Mouse (Mus musculus) heart, embryonic 15.5 days (tissue): ENCODE results near the gene Spa17. TPM values are rescaled to one million over a fixed set of nuclear protein-coding genes. Genes with fewer than 3 reads are reported as not detected.

Experiments used
- ATAC-seq: fragments of 200-750 bp; cut with Nextera tagmentation; replicated peaks from 2 replicates; pipeline ENCODE4 v1.8.0; 2017; ENCODE audit warnings: low read depth, moderate TSS enrichment; ENCODE audit not compliant: insufficient number of reproducible peaks, insufficient read depth, low FRiP score
- H3K27ac ChIP-seq: fragments of 300-500 bp; sonication (generic); 2 replicates; pipeline ENCODE4 v1.5.1; 2015; ENCODE audit warnings: mild to moderate bottlenecking, inconsistent platforms
- H3K27me3 ChIP-seq: fragments of 300-500 bp; sonication (generic); 2 replicates; pipeline ENCODE4 v1.6.1; 2015; ENCODE audit warnings: inconsistent platforms
- H3K36me3 ChIP-seq: fragments of 300-500 bp; sonication (generic); 2 replicates; pipeline ENCODE4 v1.6.1; 2015; ENCODE audit warnings: mild to moderate bottlenecking, inconsistent platforms
- H3K4me1 ChIP-seq: fragments of 300-500 bp; sonication (generic); replicated peaks from 2 replicates; pipeline ENCODE4 v1.6.1; 2015; ENCODE audit warnings: inconsistent platforms
- H3K4me2 ChIP-seq: fragments of 300-500 bp; sonication (generic); 2 replicates; pipeline ENCODE4 v1.6.1; 2015; ENCODE audit warnings: inconsistent platforms, mild to moderate bottlenecking, moderate library complexity
- H3K4me3 ChIP-seq: fragments of 300-500 bp; sonication (generic); 2 replicates; pipeline ENCODE4 v1.5.1; 2015; ENCODE audit warnings: mild to moderate bottlenecking, inconsistent platforms
- H3K9ac ChIP-seq: fragments of 300-500 bp; sonication (generic); 2 replicates; pipeline ENCODE4 v1.6.1; 2015; ENCODE audit warnings: mild to moderate bottlenecking, inconsistent platforms
- H3K9me3 ChIP-seq: fragments of 300-500 bp; sonication (generic); replicated peaks from 2 replicates; pipeline ENCODE4 v1.6.1; 2016; ENCODE audit warnings: inconsistent platforms
- WGBS: fragments of 180-500 bp; shearing (Covaris S2); methylation state at CpG from one replicate; pipeline ENCODE4 v1.1.7; 2015; ENCODE audit warnings: mixed read lengths; 5-methylcytosine and 5-hydroxymethylcytosine counted together
- polyA plus RNA-seq: library from polyadenylated mRNA; unstranded; fragments of >200 nt; fragmentation: Nextera tagmentation; extraction: Ambion mirVana; gene quantifications from 2 replicates; pipeline ENCODE4 v1.2.1, GENCODE M21; 2015

Gene Spa17
- polyA plus RNA-seq, 1 experiment from 2014 or later, result 9.3 TPM

GRCm38 (mm10) chr9:37590381-37590780 lies 23.1 kb downstream of the Spa17 start:
- 72% methylated on average over 4 of the region's 4 CpGs for WGBS
- Histone ChIP-seq H3K4me1 (no peaks in the 10 kb centered on the region), H3K9ac (no peak overlapping the region), H3K36me3 (no peaks in the 10 kb centered on the region), H3K4me2 (no peak overlapping the region), H3K4me3 (no peak overlapping the region), H3K27me3 (no peaks in the 10 kb centered on the region), H3K9me3 (no peaks in the 10 kb centered on the region), H3K27ac (no peak overlapping the region)
- ATAC-seq, result no peak

GRCm38 (mm10) chr9:37586718-37587117 lies 26.8 kb downstream of the Spa17 start:
- Histone ChIP-seq H3K9ac (no peak overlapping the region), H3K27ac (no peak overlapping the region), H3K27me3 (no peaks in the 10 kb centered on the region), H3K9me3 (no peaks in the 10 kb centered on the region), H3K36me3 (no peaks in the 10 kb centered on the region), H3K4me1 (no peaks in the 10 kb centered on the region), H3K4me2 (no peak overlapping the region), H3K4me3 (no peak overlapping the region)
- 77% methylated on average over 4 of the region's 4 CpGs for WGBS
- ATAC-seq, result no peak

- Histone ChIP-seq H3K4me2 (no peak overlapping the region), H3K4me1 (no peaks in the 10 kb centered on the region), H3K36me3 (no peaks in the 10 kb centered on the region), H3K27ac (no peak overlapping the region), H3K9ac (no peak overlapping the region), H3K4me3 (no peak overlapping the region), H3K27me3 (no peaks in the 10 kb centered on the region), H3K9me3 (no peaks in the 10 kb centered on the region)
- ATAC-seq, result no peak
- WGBS, result 83% methylated on average over 5 of the region's 5 CpGs
These were observed 29.9 kb downstream of the Spa17 start for GRCm38 (mm10) chr9:37583594-37583993.

- 27% methylated on average over 14 of the region's 14 CpGs for WGBS
- no peak for ATAC-seq
- H3K27ac ChIP-seq, result no peak overlapping the region
- H3K9ac ChIP-seq, result no peak overlapping the region
- H3K9me3 ChIP-seq, result no peaks in the 10 kb centered on the region
- H3K36me3 ChIP-seq, result no peaks in the 10 kb centered on the region
- peak overlapping the region; percentile 40 for H3K4me2 ChIP-seq
- no peak overlapping the region for H3K4me3 ChIP-seq
- H3K27me3 ChIP-seq, result no peaks in the 10 kb centered on the region
- peaks cover 8% of the 10 kb centered on the region; the same call in 1 of the 2 replicates for H3K4me1 ChIP-seq
These were observed 37.0 kb downstream of the Spa17 start for GRCm38 (mm10) chr9:37576436-37576930.

GRCm38 (mm10) chr9:37572204-37572876 lies 41.2 kb downstream of the Spa17 start:
- H3K4me3 ChIP-seq, result no peak overlapping the region
- no peaks in the 10 kb centered on the region for H3K27me3 ChIP-seq
- 24% methylated on average over 3 of the region's 3 CpGs for WGBS
- H3K9me3 ChIP-seq, result no peaks in the 10 kb centered on the region
- H3K36me3 ChIP-seq, result no peaks in the 10 kb centered on the region
- H3K4me1 ChIP-seq, result peaks cover 22% of the 10 kb centered on the region
- ATAC-seq, result no peak
- H3K27ac ChIP-seq, result no peak overlapping the region
- no peak overlapping the region for H3K9ac ChIP-seq
- no peak overlapping the region for H3K4me2 ChIP-seq

- WGBS, result 55% methylated on average over 2 of the region's 2 CpGs
- Histone ChIP-seq H3K27ac (no peak overlapping the region), H3K36me3 (no peaks in the 10 kb centered on the region), H3K9me3 (no peaks in the 10 kb centered on the region), H3K4me1 (peaks cover 19% of the 10 kb centered on the region), H3K9ac (no peak overlapping the region), H3K4me3 (no peak overlapping the region), H3K27me3 (no peaks in the 10 kb centered on the region), H3K4me2 (no peak overlapping the region)
- no peak for ATAC-seq
These were observed 44.2 kb downstream of the Spa17 start for GRCm38 (mm10) chr9:37569231-37569835.

- Histone ChIP-seq H3K9ac (no peak overlapping the region), H3K4me3 (no peak overlapping the region), H3K4me2 (peak overlapping the region; percentile 52), H3K27ac (0 out of 2 replicates have a peak overlapping the region, but pooled peaks have one; percentile 20), H3K4me1 (peaks cover 19% of the 10 kb centered on the region), H3K36me3 (no peaks in the 10 kb centered on the region), H3K9me3 (no peaks in the 10 kb centered on the region), H3K27me3 (no peaks in the 10 kb centered on the region)
- whole genome bisulfite sequencing, result 30% methylated on average over 4 of the region's 4 CpGs
- ATAC-seq, result no peak
These were observed 44.8 kb downstream of the Spa17 start for GRCm38 (mm10) chr9:37568605-37569214.

GRCm38 (mm10) chr9:37567892-37568604 lies 45.5 kb downstream of the Spa17 start:
- Histone ChIP-seq H3K27me3 (no peaks in the 10 kb centered on the region), H3K4me2 (peak overlapping the region; percentile 52), H3K27ac (0 out of 2 replicates have a peak overlapping the region, but pooled peaks have one; percentile 20), H3K36me3 (no peaks in the 10 kb centered on the region), H3K9me3 (no peaks in the 10 kb centered on the region), H3K4me3 (peak overlapping the region; percentile 24), H3K4me1 (peaks cover 19% of the 10 kb centered on the region), H3K9ac (no peak overlapping the region)
- 23% methylated on average over 15 of the region's 15 CpGs for WGBS
- ATAC-seq, result no peak

GRCm38 (mm10) chr9:37567454-37567853 lies 46.1 kb downstream of the Spa17 start:
- no peak overlapping the region for H3K27ac ChIP-seq
- H3K9me3 ChIP-seq, result no peaks in the 10 kb centered on the region
- WGBS, result 42% methylated on average over 5 of the region's 5 CpGs
- H3K36me3 ChIP-seq, result no peaks in the 10 kb centered on the region
- H3K4me1 ChIP-seq, result peaks cover 16% of the 10 kb centered on the region
- H3K4me2 ChIP-seq, result peak overlapping the region; percentile 52; the same call in 1 of the 2 replicates
- no peak for ATAC-seq
- no peak overlapping the region for H3K9ac ChIP-seq
- no peak overlapping the region for H3K4me3 ChIP-seq
- no peaks in the 10 kb centered on the region for H3K27me3 ChIP-seq

- Histone ChIP-seq H3K9ac (no peak overlapping the region), H3K27me3 (no peaks in the 10 kb centered on the region), H3K4me2 (no peak overlapping the region), H3K4me1 (peaks cover 14% of the 10 kb centered on the region), H3K9me3 (no peaks in the 10 kb centered on the region), H3K36me3 (no peaks in the 10 kb centered on the region), H3K27ac (no peak overlapping the region), H3K4me3 (no peak overlapping the region)
- WGBS, result 82% methylated on average over 2 of the region's 2 CpGs
- ATAC-seq, result no peak
These were observed 46.5 kb downstream of the Spa17 start for GRCm38 (mm10) chr9:37567019-37567418.

GRCm38 (mm10) chr9:37563805-37564204 lies 49.7 kb downstream of the Spa17 start:
- Histone ChIP-seq H3K4me1 (peaks cover 14% of the 10 kb centered on the region), H3K27ac (no peak overlapping the region), H3K4me3 (no peak overlapping the region), H3K4me2 (no peak overlapping the region), H3K9me3 (no peaks in the 10 kb centered on the region), H3K27me3 (no peaks in the 10 kb centered on the region), H3K9ac (no peak overlapping the region), H3K36me3 (no peaks in the 10 kb centered on the region)
- 47% methylated on average over 1 of the region's 1 CpGs for WGBS
- no peak for ATAC-seq
